15 mouse cellular contexts compared by ENCODE assay signal in the genomic region with DNA sequence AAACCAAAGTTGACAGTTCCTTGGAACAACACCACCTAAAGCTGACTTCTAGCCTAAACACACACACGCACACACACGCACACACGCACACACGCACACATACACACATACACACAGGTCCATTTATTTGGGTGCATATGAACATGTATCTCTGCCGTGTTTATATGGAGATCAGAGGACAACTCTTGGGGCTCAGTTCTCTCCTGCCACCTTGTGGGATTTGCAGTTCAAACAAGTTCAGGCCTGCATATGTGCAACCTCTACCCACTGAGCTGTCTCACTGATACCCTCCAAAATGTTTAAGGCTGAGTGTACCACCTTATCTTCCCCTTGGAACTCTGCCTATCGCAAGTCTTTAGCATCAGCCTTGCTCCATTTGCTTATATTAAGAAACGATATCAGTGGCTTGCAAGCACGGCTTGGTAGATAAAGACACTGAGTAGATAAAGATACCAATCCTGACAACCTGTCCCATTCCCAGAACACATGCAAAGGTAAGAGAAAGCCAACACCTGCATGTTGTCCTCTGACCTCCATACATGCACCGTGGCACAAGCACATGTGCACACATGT. TPM values are rescaled to one million over a fixed set of nuclear protein-coding genes. Genes with fewer than 3 reads are reported as not detected.
DNase-seq lines count a peak whose midpoint lies in the region; ATAC-seq and TF ChIP-seq lines count a peak whose summit lies in the region.
"Had no signal": no experiment of that assay in that cellular context is flagged by ENCODE, and none has a peak within 500 bp of the region (broad histone marks: within the 10 kb centered on the region; RNA-seq: fewer than 3 reads in every experiment).

No protein-coding gene starts in this region.

- DNase-seq in hindbrain, embryonic 10.5 days (ENCODE audit: low spot score), result no peak
- DNase-seq in hindbrain, embryonic 14.5 days (ENCODE audit: low spot score), result no peak
- no peak for DNase-seq in CH12.LX (ENCODE audit: extremely low read depth)
- DNase-seq in brain, adult 2 months (ENCODE audit: low read depth, low spot score), result peak; percentile 24
- peak; percentile 48 for DNase-seq in midbrain, embryonic 14.5 days
- no peak for DNase-seq in frontal cortex, postnatal 14 days (ENCODE audit: low spot score in 2 of 2)
- no peak for DNase-seq in kidney, adult 9 months
- DNase-seq: adrenal gland, postnatal 25 days; gastrocnemius, postnatal 25 days; kidney, adult 11 months; lung, postnatal 14 days; right cerebral cortex, postnatal 14 days had no signal

- peak; percentile 22 for TF ChIP-seq RAD21 in CH12.LX (IDR thresholded peaks at IDR 0.05; ENCODE audit: low read depth, low read length)

- H3K27ac ChIP-seq in hindbrain, embryonic 10.5 days, result peak overlapping the region; percentile 96; the same call in 1 of the 2 replicates
- H3K27ac ChIP-seq in hindbrain, embryonic 14.5 days, result no peak overlapping the region
- H3K27ac ChIP-seq in CH12.LX (ENCODE audit: insufficient read depth, low read depth), result no peak overlapping the region
- H3K27ac ChIP-seq in midbrain, embryonic 14.5 days (replicated peaks; ENCODE audit: low read depth, low read length), result no peak overlapping the region
- H3K27ac ChIP-seq: neural tube, embryonic 15.5 days had no signal

- no peak for TF ChIP-seq EP300 in CH12.LX (IDR thresholded peaks at IDR 0.05; ENCODE audit: low read length)

- dilution Hi-C loops in CH12.LX (cut with MboI; ENCODE audit: extremely low pct_ligation_motif_present, extremely low pct_unique_long_range_greater_than_20kb, low sequenced_read_pairs), result no loop called here

- H3K4me3 ChIP-seq in hindbrain, embryonic 10.5 days, result no peak overlapping the region
- no peak overlapping the region for H3K4me3 ChIP-seq in hindbrain, embryonic 14.5 days (replicated peaks; ENCODE audit: low read length)
- no peak overlapping the region for H3K4me3 ChIP-seq in CH12.LX (replicated peaks in 1 of 3; ENCODE audit: low read depth in 2 of 3, low read length in 2 of 3, poor library complexity in 1 of 3)
- H3K4me3 ChIP-seq in midbrain, embryonic 14.5 days (replicated peaks; ENCODE audit: low read depth, low read length), result no peak overlapping the region
- H3K4me3 ChIP-seq: neural tube, embryonic 15.5 days had no signal

- WGBS in hindbrain, embryonic 10.5 days, result 94% methylated on average over 9 of the region's 9 CpGs
- WGBS in hindbrain, embryonic 14.5 days, result 87% methylated on average over 9 of the region's 9 CpGs
- 75% methylated on average over 9 of the region's 9 CpGs for WGBS in midbrain, embryonic 14.5 days

- H3K9me3 ChIP-seq in hindbrain, embryonic 10.5 days, result no peaks in the 10 kb centered on the region
- H3K9me3 ChIP-seq in hindbrain, embryonic 14.5 days (ENCODE audit: control insufficient read depth, low read length), result no peaks in the 10 kb centered on the region
- H3K9me3 ChIP-seq in CH12.LX (replicated peaks; ENCODE audit: low read length), result no peaks in the 10 kb centered on the region
- no peaks in the 10 kb centered on the region for H3K9me3 ChIP-seq in midbrain, embryonic 14.5 days (ENCODE audit: control insufficient read depth, low read length)
- H3K9me3 ChIP-seq: neural tube, embryonic 15.5 days had no signal

- no peak overlapping the region for H3K4me2 ChIP-seq in hindbrain, embryonic 14.5 days (replicated peaks)
- H3K4me2 ChIP-seq in CH12.LX (ENCODE audit: insufficient read depth, low read depth, poor library complexity, severe bottlenecking), result no peak overlapping the region
- peak overlapping the region; percentile 88 for H3K4me2 ChIP-seq in midbrain, embryonic 14.5 days (ENCODE audit: low read length)
- H3K4me2 ChIP-seq: neural tube, embryonic 15.5 days had no signal

- ATAC-seq in hindbrain, embryonic 14.5 days (ENCODE audit: low FRiP score), result no peak
- ATAC-seq in midbrain, embryonic 14.5 days (ENCODE audit: low FRiP score, low TSS enrichment), result no peak

- H3K27me3 ChIP-seq in hindbrain, embryonic 10.5 days (ENCODE audit: insufficient read depth, poor library complexity, severe bottlenecking), result peaks cover 49% of the 10 kb centered on the region
- no peaks in the 10 kb centered on the region for H3K27me3 ChIP-seq in hindbrain, embryonic 14.5 days (ENCODE audit: control insufficient read depth, insufficient read depth, low read length)
- no peaks in the 10 kb centered on the region for H3K27me3 ChIP-seq in CH12.LX (replicated peaks)
- H3K27me3 ChIP-seq in midbrain, embryonic 14.5 days (ENCODE audit: control insufficient read depth, insufficient read depth, low read length), result no peaks in the 10 kb centered on the region
- H3K27me3 ChIP-seq: neural tube, embryonic 15.5 days had no signal

- TF ChIP-seq CTCF in CH12.LX (conservative IDR thresholded peaks at IDR 0.05 in 1 of 2, IDR thresholded peaks at IDR 0.05 in 1 of 2; ENCODE audit: low read depth in 2 of 2, low read length in 2 of 2), result peak in 1 of 2 experiments; percentile 41; a peak in 2 of 4 replicates

- H3K79me2 ChIP-seq in CH12.LX (replicated peaks; ENCODE audit: control insufficient read depth, extremely low read depth, insufficient read depth, poor library complexity, severe bottlenecking), result no peaks in the 10 kb centered on the region

- in situ Hi-C loops in CH12.LX (cut with MboI; ENCODE audit: low pct_ligation_motif_present, low pct_unique_long_range_greater_than_20kb, low sequenced_read_pairs), result no loop called here

- TF ChIP-seq POLR2A in CH12.LX (IDR thresholded peaks at IDR 0.05; ENCODE audit: low read depth, low read length), result no peak

- no peak overlapping the region for H3K9ac ChIP-seq in hindbrain, embryonic 14.5 days
- H3K9ac ChIP-seq in CH12.LX (ENCODE audit: insufficient read depth, low read depth), result no peak overlapping the region
- no peak overlapping the region for H3K9ac ChIP-seq in midbrain, embryonic 14.5 days (replicated peaks; ENCODE audit: low read length)
- H3K9ac ChIP-seq: neural tube, embryonic 15.5 days had no signal

- no peaks in the 10 kb centered on the region for H3K36me3 ChIP-seq in hindbrain, embryonic 10.5 days
- no peaks in the 10 kb centered on the region for H3K36me3 ChIP-seq in hindbrain, embryonic 14.5 days (replicated peaks; ENCODE audit: control insufficient read depth, insufficient read depth)
- no peaks in the 10 kb centered on the region for H3K36me3 ChIP-seq in CH12.LX (replicated peaks in 1 of 2; ENCODE audit: control insufficient read depth in 1 of 2, insufficient read depth in 1 of 2, low read length in 1 of 2)
- no peaks in the 10 kb centered on the region for H3K36me3 ChIP-seq in midbrain, embryonic 14.5 days (ENCODE audit: control insufficient read depth, insufficient read depth, low read length)
- H3K36me3 ChIP-seq: neural tube, embryonic 15.5 days had no signal

- H3K4me1 ChIP-seq in hindbrain, embryonic 10.5 days (replicated peaks), result peaks cover 35% of the 10 kb centered on the region
- H3K4me1 ChIP-seq in hindbrain, embryonic 14.5 days (replicated peaks; ENCODE audit: control insufficient read depth, insufficient read depth, low read length), result peaks cover 12% of the 10 kb centered on the region; the same call in 1 of the 2 replicates
- peaks cover 2 to 4% of the 10 kb centered on the region in 2 experiments; a peak in 1 of 4 replicates for H3K4me1 ChIP-seq in CH12.LX (ENCODE audit: control insufficient read depth in 1 of 2, insufficient read depth in 2 of 2)
- H3K4me1 ChIP-seq in midbrain, embryonic 14.5 days (ENCODE audit: control insufficient read depth, insufficient read depth, low read length), result peaks cover 28% of the 10 kb centered on the region

TF ChIP-seq in CH12.LX, 34 proteins besides CTCF, POLR2A, EP300 and RAD21:
- TF ChIP-seq SMC3 (IDR thresholded peaks at IDR 0.05; ENCODE audit: low read depth, low read length) (peak; percentile 18; the same call in 1 of the 2 replicates), GABPA (IDR thresholded peaks at IDR 0.05; ENCODE audit: insufficient replicate concordance, low read depth, low read length) (no peak)

RNA-seq across cellular contexts. Expression of gene Stk33, which starts 1.9 kb away (rescaled TPM):
- 6.7 and 14.7 TPM in 2 replicates for polyA plus RNA-seq in hindbrain, embryonic 10.5 days (2016; fragmentation: Nextera tagmentation; extraction: Ambion mirVana)
- 7.4 and 7.8 TPM in 2 replicates for polyA plus RNA-seq in hindbrain, embryonic 14.5 days (2014; fragmentation: Nextera tagmentation; extraction: Ambion mirVana)
- total RNA-seq in CH12.LX (2012; rRNA removed) (not detected in 2 replicates), CH12.LX (2014; rRNA removed) (not detected in 2 replicates)
- polyA plus RNA-seq in CH12.LX (2012; ENCODE audit: insufficient read length, low read depth), result not detected in 2 replicates
- 8.3 and 8.5 TPM in 2 replicates for polyA plus RNA-seq in midbrain, embryonic 14.5 days (2014; fragmentation: Nextera tagmentation; extraction: Ambion mirVana)
- total RNA-seq: gastrocnemius, postnatal 25 days; monocyte, adult 5-6 weeks had no signal
- polyA plus RNA-seq: large intestine, adult 2 months had no signal

Comparison
In these comparisons a context has a peak if more than half of its experiments do, and no peak if none do; other contexts are left out.
1. DNase-seq: peak in brain, adult 2 months (single experiment) and midbrain, embryonic 14.5 days (single experiment); none in hindbrain, embryonic 10.5 days (single experiment), hindbrain, embryonic 14.5 days (single experiment), CH12.LX (single experiment), frontal cortex, postnatal 14 days (0 of 2) and kidney, adult 9 months (single experiment).